Mouse (Mus musculus) midbrain, postnatal 0 days (tissue): ENCODE measurements around the gene Rfx5. TPM values are rescaled to one million over a fixed set of nuclear protein-coding genes. Genes with fewer than 3 reads are reported as not detected.
"Not testable (repeated sequence)": the region's sequence is repeated elsewhere in the genome, so short reads cannot be mapped to it uniquely, and the experiment has no call there.

Experiments
- ATAC-seq: fragments of 200-750 bp; cut with Nextera tagmentation; 2 replicates; pipeline ENCODE4 v1.8.0; 2017; ENCODE audit warnings: moderate number of reproducible peaks, mild to moderate bottlenecking, moderate TSS enrichment, moderate library complexity; ENCODE audit not compliant: low FRiP score
- DNase-seq: peaks from one replicate; pipeline ENCODE4 v3.0.0-alpha.2; 2015; ENCODE audit warnings: low spot score
- H3K27ac ChIP-seq: fragments of 300-500 bp; sonication (generic); 2 replicates; pipeline ENCODE4 v1.5.1; 2014; ENCODE audit warnings: low read depth, mild to moderate bottlenecking, low read length, mixed read lengths
- H3K27me3 ChIP-seq: fragments of 300-500 bp; sonication (generic); 2 replicates; pipeline ENCODE4 v1.6.1; 2014; ENCODE audit warnings: low read length, control low read depth, mixed read lengths; ENCODE audit not compliant: insufficient read depth
- H3K36me3 ChIP-seq: fragments of 300-500 bp; sonication (generic); 2 replicates; pipeline ENCODE4 v1.6.1; 2014; ENCODE audit warnings: low read length, control low read depth, mixed read lengths; ENCODE audit not compliant: insufficient read depth
- H3K4me1 ChIP-seq: fragments of 300-500 bp; sonication (generic); 2 replicates; pipeline ENCODE4 v1.6.1; 2014; ENCODE audit warnings: mild to moderate bottlenecking, control low read depth, antibody characterized with exemption, low read length, mixed read lengths; ENCODE audit not compliant: insufficient read depth
- H3K4me2 ChIP-seq: fragments of 300-500 bp; sonication (generic); 2 replicates; pipeline ENCODE4 v1.6.1; 2014; ENCODE audit warnings: low read depth, mild to moderate bottlenecking, low read length, mixed read lengths; ENCODE audit not compliant: poor library complexity, severe bottlenecking
- H3K4me3 ChIP-seq: fragments of 300-500 bp; sonication (generic); 2 replicates; pipeline ENCODE4 v1.5.1; 2014; ENCODE audit warnings: low read depth, mild to moderate bottlenecking, low read length, moderate library complexity
- H3K9ac ChIP-seq: fragments of 300-500 bp; sonication (generic); replicated peaks from 2 replicates; pipeline ENCODE4 v1.6.1; 2014; ENCODE audit warnings: mild to moderate bottlenecking, low read length, moderate library complexity, mixed read lengths; ENCODE audit not compliant: poor library complexity, severe bottlenecking
- H3K9me3 ChIP-seq: fragments of 300-500 bp; sonication (generic); 2 replicates; pipeline ENCODE4 v1.6.1; 2016; ENCODE audit warnings: low read length, control low read depth
- CTCF ChIP-seq: IDR thresholded peaks from 2 replicates; pipeline ENCODE4 v1.5.1; 2016; ENCODE audit warnings: antibody characterized with exemption, mild to moderate bottlenecking
- WGBS: fragments of 180-500 bp; shearing (Covaris S2); extraction: QIAGEN DNeasy Blood & Tissue Kit; methylation state at CpG from one replicate; pipeline ENCODE4 v1.1.7; 2014; 5-methylcytosine and 5-hydroxymethylcytosine counted together
- polyA plus RNA-seq: library from polyadenylated mRNA; unstranded; fragments of >200 nt; fragmentation: Nextera tagmentation; extraction: Ambion mirVana; gene quantifications from 2 replicates; pipeline ENCODE4 v1.2.1, GENCODE M21; 2015
- total RNA-seq: library from RNA; depleted of rRNA; stranded (reverse); fragments of >200 nt; gene quantifications from 2 replicates; pipeline ENCODE4 v1.2.3, GENCODE M21; 2014; rRNA removed

Rfx5 gene
- total RNA-seq, result 17.5 and 25.1 TPM in 2 replicates
- polyA plus RNA-seq, result 6.0 and 6.9 TPM in 2 replicates

DNA sequence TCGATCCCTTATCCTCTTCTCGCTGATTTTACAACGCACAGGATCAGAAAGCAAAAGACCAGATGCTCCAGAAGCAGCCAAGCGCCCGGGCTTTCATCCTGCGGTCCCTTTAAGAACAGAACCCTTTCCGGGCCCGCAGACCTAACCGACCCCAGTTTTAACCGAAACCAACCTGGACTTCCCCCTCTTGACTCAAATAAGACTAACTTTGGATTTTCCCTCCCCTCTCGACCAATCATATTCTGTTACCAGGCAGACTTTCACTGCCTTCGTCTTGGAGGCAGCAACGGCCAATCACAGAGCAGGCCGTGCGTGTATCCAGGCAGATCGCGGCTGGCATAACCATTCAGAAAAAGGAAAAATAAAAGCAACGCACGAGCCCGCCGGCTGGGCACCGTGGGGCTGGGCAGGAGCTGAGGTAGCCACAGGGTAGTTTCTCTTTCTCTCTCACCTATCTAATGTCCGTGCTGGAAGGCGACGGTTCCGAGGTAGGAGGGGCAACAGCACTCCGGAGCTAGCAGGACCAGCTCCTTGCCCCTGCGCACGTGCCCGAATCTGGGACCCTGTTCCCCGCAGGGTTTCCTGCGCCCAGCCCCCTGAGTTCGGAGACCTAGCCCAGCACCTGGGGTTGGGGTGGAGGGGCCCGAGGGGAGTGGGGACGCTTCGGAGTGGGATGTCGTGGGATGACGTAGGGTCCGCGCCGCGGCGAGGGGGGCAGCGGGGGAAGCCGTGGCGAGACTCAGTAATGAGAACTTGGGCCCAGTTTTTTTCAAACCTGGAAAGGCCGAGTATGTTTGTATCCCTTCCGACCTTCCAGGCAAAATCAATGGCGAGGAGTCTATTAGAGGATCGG is at the start of gene Rfx5:
Rfx5 (plus strand) TSS at position 312 of the 853 bp plus-strand sequence.
- H3K9ac ChIP-seq, result peak within 1 kb of the TSS; percentile 74
- DNase-seq (peak; percentile 98), ATAC-seq (peak; percentile 96)
- H3K4me3 ChIP-seq, result peak within 1 kb of the TSS; percentile 48
- H3K27me3 ChIP-seq, result no peaks in the 10 kb centered on the region
- peaks cover 7% of the 10 kb centered on the region; the same call in 1 of the 2 replicates for H3K4me1 ChIP-seq
- 0% methylated on average over 46 of the region's 50 CpGs for WGBS
- no peaks in the 10 kb centered on the region for H3K9me3 ChIP-seq
- TF ChIP-seq CTCF, result no peak
- H3K4me2 ChIP-seq, result peak within 1 kb of the TSS; percentile 58
- peaks cover 32% of the 10 kb centered on the region for H3K36me3 ChIP-seq
- H3K27ac ChIP-seq, result peak within 1 kb of the TSS; percentile 90

DNA sequence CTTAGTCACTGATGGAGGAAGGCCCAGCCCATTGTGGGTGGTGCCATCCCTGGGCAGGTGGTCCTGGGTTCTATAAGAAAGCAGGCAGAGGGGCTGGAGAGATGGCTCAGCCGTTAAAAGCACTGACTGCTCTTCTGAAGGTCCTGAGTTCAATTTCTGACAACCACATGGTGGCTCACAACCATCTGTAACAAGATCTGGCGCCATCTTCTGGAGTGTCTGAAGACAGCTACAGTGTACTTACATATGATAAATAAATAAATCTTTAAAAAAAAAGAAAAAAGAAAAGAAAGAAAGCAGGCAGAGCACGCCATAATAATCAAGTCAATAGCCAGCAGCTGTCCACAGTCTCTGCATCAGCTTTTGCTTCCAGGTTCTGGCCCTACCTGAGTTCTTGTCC is 49.1 kb upstream of the Rfx5 start:
- WGBS, result 60% methylated on average over 3 of the region's 3 CpGs

DNA sequence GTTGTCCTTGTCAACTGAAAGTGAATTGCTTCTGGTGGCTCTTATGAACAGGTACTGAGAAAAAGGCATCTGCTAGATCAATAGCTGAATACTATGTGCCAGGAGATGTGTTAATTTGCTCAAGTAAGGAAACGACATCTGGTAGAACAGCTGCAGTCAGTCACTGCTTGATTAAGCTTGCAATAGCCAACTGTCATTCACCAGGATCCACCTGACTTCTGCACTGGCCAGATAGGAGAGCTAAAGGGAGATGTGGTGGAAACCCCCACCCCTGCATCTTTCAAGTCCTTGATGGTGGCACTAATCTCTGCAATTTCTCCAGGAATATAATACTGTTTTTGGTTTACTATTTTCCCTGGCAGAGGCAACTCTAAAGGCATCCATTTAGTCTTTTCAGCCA is 47.4 kb upstream of the Rfx5 start:
- H3K27ac ChIP-seq, result no peak overlapping the region
- H3K36me3 ChIP-seq, result no peaks in the 10 kb centered on the region
- no peaks in the 10 kb centered on the region for H3K9me3 ChIP-seq
- no peaks in the 10 kb centered on the region for H3K4me1 ChIP-seq
- H3K9ac ChIP-seq, result no peak overlapping the region
- no peak for TF ChIP-seq CTCF
- no peak overlapping the region for H3K4me3 ChIP-seq
- WGBS, result 50% methylated on average over 1 of the region's 1 CpGs
- no peaks in the 10 kb centered on the region for H3K27me3 ChIP-seq
- no peak for ATAC-seq
- no peak overlapping the region for H3K4me2 ChIP-seq
- DNase-seq, result no peak

More for the DNA sequence above, 49.1 kb upstream of the Rfx5 start:
- H3K36me3 ChIP-seq, H3K27ac ChIP-seq, H3K4me2 ChIP-seq, H3K27me3 ChIP-seq, ATAC-seq, H3K4me3 ChIP-seq, H3K9me3 ChIP-seq, H3K4me1 ChIP-seq, H3K9ac ChIP-seq, DNase-seq: not testable (repeated sequence)
- TF ChIP-seq CTCF, result 0 out of 2 replicates have a peak, but pooled peaks have one; percentile 5

DNA sequence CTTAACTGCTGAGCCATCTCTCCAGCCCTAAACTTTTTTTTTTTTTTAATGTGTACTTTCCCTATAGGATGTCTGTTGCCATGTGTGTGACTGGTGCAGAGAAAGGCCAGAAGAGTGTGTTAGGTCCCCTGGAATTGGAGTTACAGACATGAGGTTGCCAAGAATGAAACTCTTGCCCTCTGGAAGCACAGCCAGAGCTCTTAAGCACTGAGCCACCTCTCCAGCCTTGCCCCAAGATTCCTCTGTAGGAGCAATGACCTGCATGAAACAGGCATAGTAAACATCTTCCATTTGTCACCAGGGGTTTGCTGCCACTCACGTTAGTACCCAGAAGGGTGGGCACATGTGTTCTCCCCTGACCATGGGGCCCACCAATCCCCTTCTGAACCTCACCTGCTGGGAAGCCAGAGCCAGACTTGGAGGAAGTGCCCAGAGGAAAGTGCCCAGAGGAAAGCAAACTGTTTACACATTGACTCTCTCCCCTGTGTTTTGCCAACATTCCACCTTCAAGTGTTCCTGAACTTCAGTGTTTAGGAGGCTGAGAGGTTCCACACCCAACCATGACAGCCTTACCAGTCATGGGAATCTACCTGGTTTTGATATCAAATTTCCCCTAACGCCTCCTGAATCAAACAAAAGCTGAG is 42.7 kb upstream of the Rfx5 start:
- 75% methylated on average over 2 of the region's 2 CpGs for WGBS
- no peak for ATAC-seq

DNA sequence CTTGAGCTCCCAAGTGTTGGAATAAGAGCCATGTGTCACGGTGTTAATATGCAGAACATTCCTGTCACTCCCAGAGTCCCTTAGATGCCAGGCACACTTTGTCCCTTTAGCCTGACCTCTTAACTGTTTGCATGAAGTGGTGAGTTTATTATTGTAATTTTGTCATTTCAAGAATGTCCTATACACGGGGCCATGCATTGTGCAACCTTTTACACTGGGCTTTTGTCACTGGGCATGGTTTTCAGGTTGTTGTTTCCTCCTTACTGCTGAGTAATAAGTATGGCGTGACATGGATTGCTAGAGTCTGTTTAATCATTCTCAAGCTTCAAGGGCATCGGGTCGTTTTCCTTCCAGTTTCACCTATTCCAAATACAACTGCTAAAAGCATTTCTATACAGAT is 40.1 kb upstream of the Rfx5 start:
- Histone ChIP-seq H3K9ac (no peak overlapping the region), H3K4me1 (no peaks in the 10 kb centered on the region), H3K27me3 (no peaks in the 10 kb centered on the region), H3K4me2 (no peak overlapping the region), H3K27ac (no peak overlapping the region), H3K4me3 (no peak overlapping the region), H3K36me3 (no peaks in the 10 kb centered on the region), H3K9me3 (no peaks in the 10 kb centered on the region)
- no peak for TF ChIP-seq CTCF
- WGBS, result 76% methylated on average over 5 of the region's 5 CpGs
- DNase-seq (no peak), ATAC-seq (no peak)

More for the DNA sequence above, 42.7 kb upstream of the Rfx5 start:
- no peak for TF ChIP-seq CTCF
- Histone ChIP-seq H3K9me3 (no peaks in the 10 kb centered on the region), H3K4me1 (no peaks in the 10 kb centered on the region), H3K27me3 (no peaks in the 10 kb centered on the region), H3K9ac (no peak overlapping the region), H3K4me3 (no peak overlapping the region), H3K27ac (no peak overlapping the region), H3K36me3 (no peaks in the 10 kb centered on the region), H3K4me2 (no peak overlapping the region)
- DNase-seq, result no peak
